17 mouse cellular contexts compared by ENCODE assay signal in the genomic region with DNA sequence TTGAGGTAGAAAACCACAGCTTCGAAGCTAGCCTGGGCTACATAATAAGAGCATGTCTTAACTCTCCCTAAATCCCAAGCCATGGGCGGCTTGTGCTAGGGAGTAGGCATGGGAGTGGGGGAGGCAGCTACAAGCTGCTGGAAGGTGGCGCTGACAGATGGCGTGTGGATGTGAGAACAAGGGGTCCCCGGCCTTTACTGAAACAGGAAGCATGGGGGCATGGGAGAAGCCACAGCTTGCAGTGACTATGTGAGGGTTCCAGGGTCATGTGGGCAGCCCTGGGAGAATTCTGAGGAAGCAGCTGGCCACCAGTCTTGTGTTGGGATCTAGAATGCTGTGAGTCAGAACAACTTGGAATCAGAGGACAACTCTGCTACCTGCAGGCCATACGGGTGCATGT.
DNase-seq lines count a peak whose midpoint lies in the region; ATAC-seq and TF ChIP-seq lines count a peak whose summit lies in the region.
"Had no signal": no experiment of that assay in that cellular context is flagged by ENCODE, and none has a peak within 500 bp of the region (broad histone marks: within the 10 kb centered on the region; RNA-seq: fewer than 3 reads in every experiment).

No protein-coding gene starts in this region.

- H3K4me3 ChIP-seq in hindbrain, embryonic 10.5 days: no peak overlapping the region
- H3K4me3 ChIP-seq in hindbrain, embryonic 13.5 days: no peak overlapping the region
- H3K4me3 ChIP-seq in stomach, embryonic 15.5 days (replicated peaks): no peak overlapping the region
- no peak overlapping the region for H3K4me3 ChIP-seq in stomach, postnatal 0 days (ENCODE audit: low read depth, low read length)
- H3K4me3 ChIP-seq: embryonic facial prominence, embryonic 12.5 days; forebrain, embryonic 15.5 days; heart, embryonic 13.5 days had no signal

- no peaks in the 10 kb centered on the region for H3K4me1 ChIP-seq in hindbrain, embryonic 10.5 days (replicated peaks)
- no peaks in the 10 kb centered on the region for H3K4me1 ChIP-seq in hindbrain, embryonic 13.5 days (replicated peaks)
- H3K4me1 ChIP-seq in stomach, embryonic 15.5 days: no peaks in the 10 kb centered on the region
- no peaks in the 10 kb centered on the region for H3K4me1 ChIP-seq in stomach, postnatal 0 days (replicated peaks; ENCODE audit: control insufficient read depth, insufficient read depth)
- H3K4me1 ChIP-seq: embryonic facial prominence, embryonic 12.5 days; forebrain, embryonic 15.5 days; heart, embryonic 13.5 days had no signal

- TF ChIP-seq EP300 in stomach, postnatal 0 days (optimal IDR thresholded peaks at IDR 0.05): no peak

- H3K9me3 ChIP-seq in hindbrain, embryonic 10.5 days: no peaks in the 10 kb centered on the region
- no peaks in the 10 kb centered on the region for H3K9me3 ChIP-seq in hindbrain, embryonic 13.5 days
- H3K9me3 ChIP-seq in stomach, embryonic 15.5 days: no peaks in the 10 kb centered on the region
- no peaks in the 10 kb centered on the region for H3K9me3 ChIP-seq in stomach, postnatal 0 days (ENCODE audit: control insufficient read depth, low read length)
- H3K9me3 ChIP-seq: embryonic facial prominence, embryonic 12.5 days; forebrain, embryonic 15.5 days; heart, embryonic 13.5 days had no signal

- H3K4me2 ChIP-seq in hindbrain, embryonic 13.5 days: no peak overlapping the region
- no peak overlapping the region for H3K4me2 ChIP-seq in stomach, embryonic 15.5 days
- no peak overlapping the region for H3K4me2 ChIP-seq in stomach, postnatal 0 days (replicated peaks; ENCODE audit: low read depth)
- H3K4me2 ChIP-seq: embryonic facial prominence, embryonic 12.5 days; forebrain, embryonic 15.5 days; heart, embryonic 13.5 days; hindbrain, embryonic 14.5 days had no signal

- H3K36me3 ChIP-seq in hindbrain, embryonic 10.5 days: peaks cover 50% of the 10 kb centered on the region
- peaks cover 42% of the 10 kb centered on the region for H3K36me3 ChIP-seq in hindbrain, embryonic 13.5 days
- H3K36me3 ChIP-seq in stomach, embryonic 15.5 days: peaks cover 25% of the 10 kb centered on the region
- peaks cover 25% of the 10 kb centered on the region for H3K36me3 ChIP-seq in stomach, postnatal 0 days (ENCODE audit: control insufficient read depth, insufficient read depth, low read length)

- H3K9ac ChIP-seq in hindbrain, embryonic 13.5 days: no peak overlapping the region
- H3K9ac ChIP-seq in stomach, embryonic 15.5 days: no peak overlapping the region
- no peak overlapping the region for H3K9ac ChIP-seq in stomach, postnatal 0 days (ENCODE audit: low read length)
- H3K9ac ChIP-seq: embryonic facial prominence, embryonic 12.5 days; forebrain, embryonic 15.5 days; heart, embryonic 13.5 days; hindbrain, embryonic 14.5 days had no signal

- H3K27me3 ChIP-seq in hindbrain, embryonic 10.5 days (ENCODE audit: insufficient read depth, poor library complexity, severe bottlenecking): no peaks in the 10 kb centered on the region
- no peaks in the 10 kb centered on the region for H3K27me3 ChIP-seq in hindbrain, embryonic 13.5 days
- no peaks in the 10 kb centered on the region for H3K27me3 ChIP-seq in stomach, embryonic 15.5 days (replicated peaks)
- H3K27me3 ChIP-seq in stomach, postnatal 0 days (ENCODE audit: control insufficient read depth, insufficient read depth, low read length): no peaks in the 10 kb centered on the region
- H3K27me3 ChIP-seq: embryonic facial prominence, embryonic 12.5 days; forebrain, embryonic 15.5 days had no signal

- no peak overlapping the region for H3K27ac ChIP-seq in hindbrain, embryonic 10.5 days
- H3K27ac ChIP-seq in hindbrain, embryonic 13.5 days: no peak overlapping the region
- H3K27ac ChIP-seq in stomach, embryonic 15.5 days: no peak overlapping the region
- H3K27ac ChIP-seq in stomach, postnatal 0 days (replicated peaks): no peak overlapping the region
- H3K27ac ChIP-seq: embryonic facial prominence, embryonic 12.5 days; forebrain, embryonic 15.5 days; heart, embryonic 13.5 days; hindbrain, embryonic 14.5 days had no signal

- 89% methylated on average over 6 of the region's 6 CpGs for WGBS in hindbrain, embryonic 10.5 days
- 80% methylated on average over 6 of the region's 6 CpGs for WGBS in hindbrain, embryonic 13.5 days
- 78% methylated on average over 6 of the region's 6 CpGs for WGBS in stomach, embryonic 15.5 days
- WGBS in stomach, postnatal 0 days: 85% methylated on average over 6 of the region's 6 CpGs

- ATAC-seq in hindbrain, embryonic 13.5 days (ENCODE audit: low FRiP score): no peak
- peak; percentile 29; the same call in 1 of the 2 replicates for ATAC-seq in stomach, embryonic 15.5 days (ENCODE audit: insufficient read depth, low FRiP score, low read depth)
- ATAC-seq in stomach, postnatal 0 days (ENCODE audit: low FRiP score, low TSS enrichment): no peak
- ATAC-seq in activated CD4-positive, CD25-positive, alpha-beta regulatory T cell, adult 4 months: no peak
- ATAC-seq: forebrain, embryonic 15.5 days had no signal

- DNase-seq in hindbrain, embryonic 10.5 days (ENCODE audit: low spot score): peak; percentile 6
- DNase-seq in stomach, postnatal 0 days (ENCODE audit: low spot score): no peak
- peak; percentile 64 for DNase-seq in lung, postnatal 10 days
- DNase-seq in frontal cortex, postnatal 14 days (ENCODE audit: low spot score in 2 of 2): no peak
- no peak for DNase-seq in thymus, postnatal 0 days (ENCODE audit: low spot score)
- DNase-seq: adrenal gland, postnatal 25 days; cerebellum, adult 2 months; cerebellum, postnatal 14 days; gastrocnemius, postnatal 14 days; heart, postnatal 36 days had no signal

- no peak for TF ChIP-seq CTCF in stomach, postnatal 0 days (IDR thresholded peaks at IDR 0.05; ENCODE audit: low read depth)

Comparison
In these comparisons a context has a peak if more than half of its experiments do, and no peak if none do; other contexts are left out.
1. DNase-seq: peak in hindbrain, embryonic 10.5 days (single experiment) and lung, postnatal 10 days (single experiment); none in stomach, postnatal 0 days (single experiment), frontal cortex, postnatal 14 days (0 of 2) and thymus, postnatal 0 days (single experiment).